In genomic region chr12:110981736-110982135, GRCm38 (mm10) we compare ENCODE assay signal across 24 mouse cellular contexts. TPM values are rescaled to one million over a fixed set of nuclear protein-coding genes. Genes with fewer than 3 reads are reported as not detected.
A peak's percentile ranks its signal among the peaks of the same experiment; 100 is the strongest.
DNase-seq lines count a peak whose midpoint lies in the region; ATAC-seq lines count a peak whose summit lies in the region.
"Had no signal": no experiment of that assay in that cellular context is flagged by ENCODE, and none has a peak within 500 bp of the region (broad histone marks: within the 10 kb centered on the region; RNA-seq: fewer than 3 reads in every experiment).

No protein-coding gene starts in this region.

- intact Hi-C loops in heart, postnatal 25 days (cut with DNase I): no loop called here

- no peak for ATAC-seq in megakaryocyte progenitor cell, adult 5-6 weeks (replicated peaks; ENCODE audit: poor library complexity)
- ATAC-seq: activated CD4-positive, CD25-positive, alpha-beta regulatory T cell, adult 4 months; CD4-positive, CD25-positive, alpha-beta regulatory T cell, adult 4 months; forebrain, embryonic 13.5 days; forebrain, embryonic 16.5 days; hindbrain, embryonic 16.5 days had no signal

- H3K4me3 ChIP-seq in brown adipose tissue, adult 24 weeks (ENCODE audit: insufficient read depth, low read depth, low read length): no peak overlapping the region
- H3K4me3 ChIP-seq: forebrain, embryonic 10.5 days; forebrain, embryonic 13.5 days; heart, adult 2 months; heart, embryonic 10.5 days; heart, embryonic 13.5 days; hindbrain, embryonic 13.5 days had no signal

- peak overlapping the region; percentile 62 for H3K27ac ChIP-seq in brown adipose tissue, adult 24 weeks (replicated peaks; ENCODE audit: low read depth, low read length)
- H3K27ac ChIP-seq: forebrain, embryonic 10.5 days; forebrain, embryonic 13.5 days; heart, adult 2 months; heart, embryonic 10.5 days; heart, embryonic 13.5 days; hindbrain, embryonic 13.5 days had no signal

- DNase-seq in heart, adult 11 months: peak; percentile 79
- no peak for DNase-seq in heart, postnatal 25 days (ENCODE audit: low spot score)
- peak; percentile 48 for DNase-seq in R1 (ENCODE audit: low read depth, low spot score)
- DNase-seq in yolk sac, embryonic 10.5 days (ENCODE audit: low spot score): peak; percentile 33
- DNase-seq: adrenal gland, postnatal 14 days; cerebellum, adult 11-12 months; cerebellum, adult 8-10 months; cerebellum, postnatal 10 days; cerebellum, postnatal 36 days; gastrocnemius, postnatal 25 days; heart, adult 2 months; heart, postnatal 14 days; kidney, adult 11 months had no signal

- H3K4me1 ChIP-seq in brown adipose tissue, adult 24 weeks (ENCODE audit: control insufficient read depth, insufficient read depth, insufficient read length, low read length): peaks cover 14% of the 10 kb centered on the region

RNA-seq across cellular contexts. Expression of gene Ankrd9, which starts 2.9 kb away (rescaled TPM):
- 10 to 100 TPM; 66.8 to 71.8 TPM for total RNA-seq in heart, postnatal 25 days (2021)
- polyA plus RNA-seq in brown adipose tissue, adult 24 weeks (2012; ENCODE audit: insufficient read depth, insufficient read length, missing spikeins): 20.9 and 25.8 TPM in 2 replicates
- total RNA-seq in megakaryocyte progenitor cell, adult 5-6 weeks (2015): 1.1 and 1.4 TPM in 2 replicates
- 1.8 and 4.6 TPM in 2 replicates for total RNA-seq in megakaryocyte progenitor cell, adult 5-6 weeks (2017)

RNA-seq across cellular contexts. Expression of gene Rcor1, which starts 57.4 kb away (rescaled TPM):
- total RNA-seq in heart, postnatal 25 days (2021): 10 to 100 TPM; 14.8 to 17.4 TPM
- 6.8 and 9.7 TPM in 2 replicates for polyA plus RNA-seq in brown adipose tissue, adult 24 weeks (2012; ENCODE audit: insufficient read depth, insufficient read length, missing spikeins)
- 53.7 and 59.9 TPM in 2 replicates for total RNA-seq in megakaryocyte progenitor cell, adult 5-6 weeks (2015)
- 41.1 and 43.2 TPM in 2 replicates for total RNA-seq in megakaryocyte progenitor cell, adult 5-6 weeks (2017)

Comparison
In these comparisons a context has a peak if more than half of its experiments do, and no peak if none do; other contexts are left out.
1. RNA of gene Ankrd9, which starts 2.9 kb away (total RNA-seq): 66.8 to 71.8 TPM in heart, postnatal 25 days; 1.1 to 4.6 TPM in megakaryocyte progenitor cell, adult 5-6 weeks; every median in the first group is over 10 times any median in the second.